Mouse (Mus musculus): ENCODE measurements around the gene Vmn1r165. TPM values are rescaled to one million over a fixed set of nuclear protein-coding genes. Genes with fewer than 3 reads are reported as not detected.
"Not testable (repeated sequence)": the region's sequence is repeated elsewhere in the genome, so short reads cannot be mapped to it uniquely, and the experiment has no call there.

Gene Vmn1r165
- not detected in 2 replicates for polyA plus RNA-seq (2012; rRNA removed)

- H3K4me3 ChIP-seq (ENCODE audit: control insufficient read depth, low read depth, low read length); H3K27me3 ChIP-seq (ENCODE audit: control insufficient read depth, insufficient read depth, low read length); H3K27ac ChIP-seq (ENCODE audit: control insufficient read depth, insufficient read depth, low read depth, low read length); H3K36me3 ChIP-seq (ENCODE audit: control insufficient read depth, insufficient read depth, low read length); H3K4me1 ChIP-seq (ENCODE audit: control insufficient read depth, insufficient read depth, low read length): not testable (repeated sequence)
These were observed at the start of gene Vmn1r165 for GRCm38 (mm10) chr7:23217032-23217431. Gene Vmn1r165 (plus strand): TSS chr7:23217332.

- not testable (repeated sequence) for H3K27me3 ChIP-seq (ENCODE audit: control insufficient read depth, insufficient read depth, low read length); H3K4me3 ChIP-seq (ENCODE audit: control insufficient read depth, low read depth, low read length); H3K4me1 ChIP-seq (ENCODE audit: control insufficient read depth, insufficient read depth, low read length); H3K36me3 ChIP-seq (ENCODE audit: control insufficient read depth, insufficient read depth, low read length); H3K27ac ChIP-seq (ENCODE audit: control insufficient read depth, insufficient read depth, low read depth, low read length)
These were observed 34.5 kb downstream of the Vmn1r165 start, which contains the start of gene Vmn1r166 for GRCm38 (mm10) chr7:23251582-23251981. Gene Vmn1r166 (minus strand): TSS chr7:23251682.

Other genes with a start within 250 kb of the Vmn1r165 start
- gene Gm4214, start 232.7 kb upstream of the Vmn1r165 start, polyA plus RNA-seq (2012; rRNA removed), result not detected in 2 replicates
- not detected in 2 replicates for gene Gm4216, start 197.4 kb upstream of the Vmn1r165 start, polyA plus RNA-seq (2012; rRNA removed)
- not detected in 2 replicates for gene Vmn1r163, start 161.8 kb upstream of the Vmn1r165 start, polyA plus RNA-seq (2012; rRNA removed)
- gene Gm8720, start 149.9 kb upstream of the Vmn1r165 start, polyA plus RNA-seq (2012; rRNA removed), result not detected in 2 replicates
- gene Gm10662, start 72.9 kb upstream of the Vmn1r165 start, polyA plus RNA-seq (2012; rRNA removed), result not detected in 2 replicates
- not detected in 2 replicates for gene Vmn1r166, start 34.4 kb downstream of the Vmn1r165 start, polyA plus RNA-seq (2012; rRNA removed)
- 0.57 and 0.64 TPM in 2 replicates for gene Gm6902, start 61.6 kb downstream of the Vmn1r165 start, polyA plus RNA-seq (2012; rRNA removed)
- gene Nlrp4e, start 83.9 kb downstream of the Vmn1r165 start, polyA plus RNA-seq (2012; rRNA removed), result 2.4 and 2.5 TPM in 2 replicates
- gene Nlrp5, start 168.6 kb downstream of the Vmn1r165 start, polyA plus RNA-seq (2012; rRNA removed), result 0.70 and 1.0 TPM in 2 replicates